Mouse (Mus musculus) lung, adult 2 months (tissue): ENCODE data around the gene Palb2.

ENCODE experiments used
- CTCF ChIP-seq: fragments of 200-500 bp; IDR thresholded peaks from 2 replicates; pipeline ENCODE4 v1.5.1; 2011; ENCODE audit warnings: mild to moderate bottlenecking, low read length, control low read depth; ENCODE audit not compliant: insufficient read depth
- POLR2A ChIP-seq: fragments of 200-500 bp; IDR thresholded peaks from 2 replicates; pipeline ENCODE4 v1.6.1; 2011; ENCODE audit warnings: low read depth, mild to moderate bottlenecking, control low read depth, low read length, borderline replicate concordance; ENCODE audit errors: extremely low read depth

- TF ChIP-seq POLR2A, result no peak
- TF ChIP-seq CTCF, result no peak
Measured at GRCm38 (mm10) chr7:122123518-122123917, 9.3 kb downstream of the Palb2 start.
